Mouse (Mus musculus): Measurements from ENCODE around the gene Gm6614. TPM values are rescaled to one million over a fixed set of nuclear protein-coding genes. Genes with fewer than 3 reads are reported as not detected.
"Not testable (repeated sequence)": the region's sequence is repeated elsewhere in the genome, so short reads cannot be mapped to it uniquely, and the experiment has no call there.

Gene Gm6614
- not detected for total RNA-seq (2021)

- no peak for DNase-seq
- intact Hi-C loops (cut with DNase I): no loop called here
Observed at GRCm38 (mm10) chr6:142011364-142011955, at the start of gene Gm6614. Gene Gm6614 (minus strand): TSS chr6:142011414.

- DNase-seq; intact Hi-C loops (cut with DNase I): not testable (repeated sequence)
Observed at GRCm38 (mm10) chr6:142058281-142058680, 47.1 kb upstream of the Gm6614 start.

GRCm38 (mm10) chr6:142047689-142048088, 36.5 kb upstream of the Gm6614 start:
- intact Hi-C loops (cut with DNase I): no loop called here
- DNase-seq: no peak

GRCm38 (mm10) chr6:142045746-142046145, 34.5 kb upstream of the Gm6614 start:
- intact Hi-C loops (cut with DNase I): no loop called here
- DNase-seq: no peak

GRCm38 (mm10) chr6:142041896-142042295, 30.7 kb upstream of the Gm6614 start:
- no peak for DNase-seq
- intact Hi-C loops (cut with DNase I): loop anchor here (5.0 kb wide), 1 partner anchor 555 kb away; no protein-coding TSS in a partner anchor

GRCm38 (mm10) chr6:142040306-142041175, 29.3 kb upstream of the Gm6614 start:
- intact Hi-C loops (cut with DNase I): loop anchor here (5.0 kb wide), 1 partner anchor 553 kb away; no protein-coding TSS in a partner anchor
- DNase-seq: peak; percentile 12 to 51

- DNase-seq: no peak
- intact Hi-C loops (cut with DNase I): no loop called here
Observed at GRCm38 (mm10) chr6:142035771-142036170, 24.6 kb upstream of the Gm6614 start.

GRCm38 (mm10) chr6:142021671-142022070, 10.5 kb upstream of the Gm6614 start:
- no peak for DNase-seq
- intact Hi-C loops (cut with DNase I): no loop called here

GRCm38 (mm10) chr6:141986772-141987171, 24.4 kb downstream of the Gm6614 start:
- intact Hi-C loops (cut with DNase I): no loop called here
- no peak for DNase-seq

- no peak for DNase-seq
- intact Hi-C loops (cut with DNase I): no loop called here
Observed at GRCm38 (mm10) chr6:141984644-141985043, 26.6 kb downstream of the Gm6614 start.

- no peak for DNase-seq
- intact Hi-C loops (cut with DNase I): no loop called here
Observed at GRCm38 (mm10) chr6:141962420-141962819, 48.8 kb downstream of the Gm6614 start.

- no peak for DNase-seq
- intact Hi-C loops (cut with DNase I): no loop called here
Observed at GRCm38 (mm10) chr6:141961861-141962260, 49.4 kb downstream of the Gm6614 start.

GRCm38 (mm10) chr6:141960482-141960881, 50.7 kb downstream of the Gm6614 start:
- intact Hi-C loops (cut with DNase I): no loop called here

GRCm38 (mm10) chr6:141946862-141947261, 64.4 kb downstream of the Gm6614 start, which contains the start of gene Slco1a1:
Gene Slco1a1 (minus strand): TSS chr6:141946962.
- DNase-seq: no peak
- intact Hi-C loops (cut with DNase I): no loop called here

More at GRCm38 (mm10) chr6:141960482-141960881, 50.7 kb downstream of the Gm6614 start:
- DNase-seq: no peak

GRCm38 (mm10) chr6:141940451-141940850, 70.8 kb downstream of the Gm6614 start:
- intact Hi-C loops (cut with DNase I): no loop called here
- no peak for DNase-seq

Other genes with a start within 250 kb of the Gm6614 start
- not detected for gene Gm5724, start 237.6 kb downstream of the Gm6614 start, total RNA-seq (2021)
- under 1 TPM; 0.15 to 0.84 TPM for gene Slco1a4, start 155.2 kb downstream of the Gm6614 start, total RNA-seq (2021)
- gene Slco1a1, start 64.5 kb downstream of the Gm6614 start, total RNA-seq (2021): not detected
- under 1 TPM in 1 of 2 experiments, not detected in 1; 0.67 TPM for gene Slco1a6, start 197.1 kb upstream of the Gm6614 start, total RNA-seq (2021)